Mouse (Mus musculus) CH12.LX (cell line): ENCODE measurements at regions not wholly inside any gene's neighbourhood (a gene's known extent, or its start where the extent isn't known, plus 50 kb on each side); places are given as distances from the start of the nearest gene placed in this dataset.

Experiments
- BHLHE40 ChIP-seq: IDR thresholded peaks from 2 replicates; pipeline ENCODE4 v1.6.1; 2011; ENCODE audit warnings: mild to moderate bottlenecking, low read depth, low read length, improper control_type of control experiment
- CHD2 ChIP-seq: IDR thresholded peaks from 2 replicates; pipeline ENCODE4 v1.6.1; 2011; ENCODE audit warnings: low read length, improper control_type of control experiment
- CTCF ChIP-seq, 2 experiments: IDR thresholded peaks in 1 of 2; conservative IDR thresholded peaks in 1 of 2; 2 replicates each; pipeline ENCODE4 v1.5.1; 2011 to 2012; ENCODE audit warnings: low read depth in 2 of 2, low read length in 2 of 2, improper control_type of control experiment in 1 of 2, inconsistent platforms in 1 of 2, mild to moderate bottlenecking in 1 of 2, moderate library complexity in 1 of 2
- E2F4 ChIP-seq: IDR thresholded peaks from 2 replicates; pipeline ENCODE4 v1.6.1; 2011; ENCODE audit warnings: low read depth, low read length, improper control_type of control experiment; ENCODE audit not compliant: insufficient replicate concordance
- JUND ChIP-seq: conservative IDR thresholded peaks from 2 replicates; pipeline ENCODE4 v1.6.1; 2011; ENCODE audit warnings: low read depth, low read length, improper control_type of control experiment
- MYC ChIP-seq: IDR thresholded peaks from 2 replicates; pipeline ENCODE4 v1.6.1; 2011; ENCODE audit warnings: low read depth, mild to moderate bottlenecking, improper control_type of control experiment, low read length
- POLR2A ChIP-seq: IDR thresholded peaks from 2 replicates; pipeline ENCODE4 v1.6.1; 2011; ENCODE audit warnings: low read depth, mild to moderate bottlenecking, improper control_type of control experiment, low read length
- RAD21 ChIP-seq: IDR thresholded peaks from 2 replicates; pipeline ENCODE4 v1.6.1; 2011; ENCODE audit warnings: low read depth, mild to moderate bottlenecking, low read length, improper control_type of control experiment, moderate library complexity
- SMC3 ChIP-seq: IDR thresholded peaks from 2 replicates; pipeline ENCODE4 v1.6.1; 2011; ENCODE audit warnings: low read depth, low read length, improper control_type of control experiment
- UBTF ChIP-seq: IDR thresholded peaks from 2 replicates; pipeline ENCODE4 v1.6.1; 2012; ENCODE audit warnings: low read depth, mild to moderate bottlenecking, inconsistent platforms, low read length, improper control_type of control experiment, moderate library complexity
- USF1 ChIP-seq: IDR thresholded peaks from 2 replicates; pipeline ENCODE4 v1.6.1; 2014; ENCODE audit warnings: low read depth, mild to moderate bottlenecking, inconsistent platforms, low read length, improper control_type of control experiment
- ZC3H11A ChIP-seq: IDR thresholded peaks from 2 replicates; pipeline ENCODE4 v1.6.1; 2012; ENCODE audit warnings: low read depth, mild to moderate bottlenecking, inconsistent platforms, low read length, improper control_type of control experiment
- ZNF384 ChIP-seq: IDR thresholded peaks from 2 replicates; pipeline ENCODE4 v1.6.1; 2012; ENCODE audit warnings: low read depth, low read length, improper control_type of control experiment, inconsistent platforms

GRCm38 (mm10) chr19:14109091-14109490 is 195.8 kb downstream of the Olfr1505 start:
- no peak for TF ChIP-seq USF1
- no peak for TF ChIP-seq RAD21
- no peak for TF ChIP-seq CHD2
- no peak for TF ChIP-seq ZNF384
- no peak for TF ChIP-seq POLR2A
- TF ChIP-seq CTCF (conservative IDR thresholded peaks at IDR 0.05 in 1 of 2, IDR thresholded peaks at IDR 0.05 in 1 of 2; ENCODE audit: low read depth in 2 of 2, low read length in 2 of 2), result no peak
- TF ChIP-seq BHLHE40, result no peak
- TF ChIP-seq UBTF, result no peak
- no peak for TF ChIP-seq ZC3H11A
- no peak for TF ChIP-seq MYC
- no peak for TF ChIP-seq E2F4
- no peak for TF ChIP-seq JUND
- no peak for TF ChIP-seq SMC3
